Mouse (Mus musculus) gastrocnemius, postnatal 10 days (tissue): ENCODE results near the gene Mmgt2. TPM values are rescaled to one million over a fixed set of nuclear protein-coding genes. Genes with fewer than 3 reads are reported as not detected.

Source experiments
- DNase-seq: peaks from one replicate; pipeline ENCODE4 v3.0.0; 2021; ENCODE audit warnings: mixed read lengths
- total RNA-seq, 2 experiments: library from RNA; stranded (reverse); gene quantifications; 2 replicates each; pipeline ENCODE4 v1.2.3; 2021

The Mmgt2 gene
- total RNA-seq, 2 experiments from 2014 or later: 12.6 to 12.8 TPM

- DNase-seq: no peak
Observed at GRCm38 (mm10) chr11:62621079-62621478, 27.4 kb upstream of the Mmgt2 start.

- no peak for DNase-seq
Observed at GRCm38 (mm10) chr11:62621586-62622283, 26.7 kb upstream of the Mmgt2 start.

- no peak for DNase-seq
Observed at GRCm38 (mm10) chr11:62622850-62623249, 25.6 kb upstream of the Mmgt2 start.

- peak; percentile 34 for DNase-seq
Observed at GRCm38 (mm10) chr11:62624341-62625291, 23.8 kb upstream of the Mmgt2 start.

GRCm38 (mm10) chr11:62629352-62630224 is 18.9 kb upstream of the Mmgt2 start:
- DNase-seq: peak; percentile 25

- no peak for DNase-seq
Observed at GRCm38 (mm10) chr11:62630225-62630821, 18.1 kb upstream of the Mmgt2 start.

- no peak for DNase-seq
Observed at GRCm38 (mm10) chr11:62631138-62631537, 17.3 kb upstream of the Mmgt2 start.

GRCm38 (mm10) chr11:62635406-62635805 is 13.1 kb upstream of the Mmgt2 start:
- no peak for DNase-seq

GRCm38 (mm10) chr11:62636105-62636839 is 12.2 kb upstream of the Mmgt2 start:
- no peak for DNase-seq

- no peak for DNase-seq
Observed at GRCm38 (mm10) chr11:62636840-62637221, 11.6 kb upstream of the Mmgt2 start.

GRCm38 (mm10) chr11:62637401-62637800 is 11.1 kb upstream of the Mmgt2 start:
- peak; percentile 16 for DNase-seq

- DNase-seq: peak; percentile 22
Observed at GRCm38 (mm10) chr11:62637806-62638205, 10.7 kb upstream of the Mmgt2 start.

GRCm38 (mm10) chr11:62638402-62638801 is 10.1 kb upstream of the Mmgt2 start:
- no peak for DNase-seq

- no peak for DNase-seq
Observed at GRCm38 (mm10) chr11:62640378-62640777, 8.1 kb upstream of the Mmgt2 start.

GRCm38 (mm10) chr11:62642023-62642844 is 6.2 kb upstream of the Mmgt2 start:
- DNase-seq: peak; percentile 22

- DNase-seq: peak; percentile 59
Observed at GRCm38 (mm10) chr11:62643011-62643631, 5.3 kb upstream of the Mmgt2 start.

- DNase-seq: no peak
Observed at GRCm38 (mm10) chr11:62643681-62644363, 4.6 kb upstream of the Mmgt2 start.

GRCm38 (mm10) chr11:62644602-62645336 is 3.7 kb upstream of the Mmgt2 start:
- no peak for DNase-seq
